Mouse (Mus musculus): Measurements from ENCODE around the gene Vcp. TPM values are rescaled to one million over a fixed set of nuclear protein-coding genes. Genes with fewer than 3 reads are reported as not detected.
A peak's percentile ranks its signal among the peaks of the same experiment; 100 is the strongest.
"Not testable (repeated sequence)": the region's sequence is repeated elsewhere in the genome, so short reads cannot be mapped to it uniquely, and the experiment has no call there.

The Vcp gene
- total RNA-seq, 4 experiments from 2014 or later: 290 to 420 (median 339) TPM

- no peak for DNase-seq
Observed at GRCm38 (mm10) chr4:43029121-43029520, 28.8 kb upstream of the Vcp start.

- DNase-seq: peak; percentile 91
Observed at GRCm38 (mm10) chr4:43025084-43025960, 25.0 kb upstream of the Vcp start, which contains the start of gene Pigo. Gene Pigo, minus strand, starts transcription at chr4:43025819.

GRCm38 (mm10) chr4:43024673-43025072 is 24.4 kb upstream of the Vcp start:
- DNase-seq: no peak

GRCm38 (mm10) chr4:43021341-43021740 is 21.0 kb upstream of the Vcp start:
- no peak for DNase-seq

- DNase-seq: no peak
Observed at GRCm38 (mm10) chr4:43020876-43021275, 20.6 kb upstream of the Vcp start.

- DNase-seq: no peak
Observed at GRCm38 (mm10) chr4:43019641-43020465, 19.5 kb upstream of the Vcp start.

GRCm38 (mm10) chr4:43019176-43019575 is 18.9 kb upstream of the Vcp start:
- no peak for DNase-seq

GRCm38 (mm10) chr4:43018156-43018555 is 17.8 kb upstream of the Vcp start:
- DNase-seq: no peak

GRCm38 (mm10) chr4:43012091-43012490 is 11.8 kb upstream of the Vcp start:
- no peak for DNase-seq

- peak; percentile 77 for DNase-seq
Observed at GRCm38 (mm10) chr4:43010161-43011038, 10.1 kb upstream of the Vcp start, which contains the start of gene Fancg. Gene Fancg, minus strand, starts transcription at chr4:43010506.

- DNase-seq: no peak
Observed at GRCm38 (mm10) chr4:43005765-43006164, 5.5 kb upstream of the Vcp start.

- no peak for DNase-seq
Observed at GRCm38 (mm10) chr4:43004951-43005350, 4.6 kb upstream of the Vcp start.

- no peak for DNase-seq
Observed at GRCm38 (mm10) chr4:43002756-43003439, 2.6 kb upstream of the Vcp start.

- DNase-seq: no peak
Observed at GRCm38 (mm10) chr4:43001272-43001671, 965 bp upstream of the Vcp start.

GRCm38 (mm10) chr4:42999451-43000140 is 711 bp downstream of the Vcp start:
- DNase-seq: peak; percentile 80

- no peak for DNase-seq
Observed at GRCm38 (mm10) chr4:42998022-42998421, 2.3 kb downstream of the Vcp start.

GRCm38 (mm10) chr4:42988296-42988695 is 12.0 kb downstream of the Vcp start:
- DNase-seq: no peak

- not testable (repeated sequence) for DNase-seq
Observed at GRCm38 (mm10) chr4:42980467-42980866, 19.8 kb downstream of the Vcp start.

- DNase-seq: no peak
Observed at GRCm38 (mm10) chr4:42978062-42978461, 22.2 kb downstream of the Vcp start.

GRCm38 (mm10) chr4:42973868-42974267 is 26.4 kb downstream of the Vcp start:
- DNase-seq: no peak

GRCm38 (mm10) chr4:42972952-42973351 is 27.4 kb downstream of the Vcp start:
- no peak for DNase-seq
